Mouse (Mus musculus): ENCODE measurements around the gene Erich2.
"Not testable (repeated sequence)": the region's sequence is repeated elsewhere in the genome, so short reads cannot be mapped to it uniquely, and the experiment has no call there.

Erich2 gene

GRCm38 (mm10) chr2:70508496-70508895 is at the start of gene Erich2:
Gene Erich2, plus strand, starts transcription at chr2:70508819.
- in situ Hi-C loops (cut with MboI, MseI), result no loop called here

GRCm38 (mm10) chr2:70463606-70464005 is 45.0 kb upstream of the Erich2 start:
- in situ Hi-C loops (cut with MboI, MseI), result no loop called here

- in situ Hi-C loops (cut with MboI, MseI), result no loop called here
These were observed 37.5 kb upstream of the Erich2 start for GRCm38 (mm10) chr2:70471136-70471535.

GRCm38 (mm10) chr2:70471861-70472620 is 36.6 kb upstream of the Erich2 start:
- in situ Hi-C loops (cut with MboI, MseI), result no loop called here

GRCm38 (mm10) chr2:70497715-70498318 is 10.8 kb upstream of the Erich2 start:
- in situ Hi-C loops (cut with MboI, MseI), result no loop called here

- in situ Hi-C loops (cut with MboI, MseI), result no loop called here
These were observed 5.2 kb upstream of the Erich2 start for GRCm38 (mm10) chr2:70503436-70503835.

- in situ Hi-C loops (cut with MboI, MseI), result no loop called here
These were observed 3.4 kb upstream of the Erich2 start for GRCm38 (mm10) chr2:70505229-70505628.

- in situ Hi-C loops (cut with MboI, MseI), result no loop called here
These were observed 2.7 kb upstream of the Erich2 start for GRCm38 (mm10) chr2:70505896-70506295.

GRCm38 (mm10) chr2:70506372-70506771 is 2.2 kb upstream of the Erich2 start:
- in situ Hi-C loops (cut with MboI, MseI), result no loop called here

GRCm38 (mm10) chr2:70509021-70509632 is 508 bp downstream of the Erich2 start:
- in situ Hi-C loops (cut with MboI, MseI), result no loop called here

- in situ Hi-C loops (cut with MboI, MseI), result not testable (repeated sequence)
These were observed 29.7 kb downstream of the Erich2 start for GRCm38 (mm10) chr2:70538283-70538682.

- in situ Hi-C loops (cut with MboI, MseI), result no loop called here
These were observed 42.1 kb downstream of the Erich2 start for GRCm38 (mm10) chr2:70550671-70551070.

GRCm38 (mm10) chr2:70551446-70551845 is 42.8 kb downstream of the Erich2 start:
- in situ Hi-C loops (cut with MboI, MseI), result no loop called here

GRCm38 (mm10) chr2:70552067-70552598 is 43.5 kb downstream of the Erich2 start:
- in situ Hi-C loops (cut with MboI, MseI), result no loop called here

GRCm38 (mm10) chr2:70552772-70553171 is 44.2 kb downstream of the Erich2 start, which contains the start of gene Gad1:
Gene Gad1, plus strand, starts transcription at chr2:70553072.
- in situ Hi-C loops (cut with MboI, MseI), result no loop called here

GRCm38 (mm10) chr2:70553826-70554225 is 45.2 kb downstream of the Erich2 start:
- in situ Hi-C loops (cut with MboI, MseI), result no loop called here

GRCm38 (mm10) chr2:70558112-70558842 is 49.7 kb downstream of the Erich2 start:
- in situ Hi-C loops (cut with MboI, MseI), result no loop called here

- in situ Hi-C loops (cut with MboI, MseI), result no loop called here
These were observed 50.3 kb downstream of the Erich2 start for GRCm38 (mm10) chr2:70558843-70559451.

- in situ Hi-C loops (cut with MboI, MseI), result no loop called here
These were observed 50.9 kb downstream of the Erich2 start for GRCm38 (mm10) chr2:70559520-70559919.

- in situ Hi-C loops (cut with MboI, MseI), result no loop called here
These were observed 52.6 kb downstream of the Erich2 start for GRCm38 (mm10) chr2:70561077-70561795.
